Mouse (Mus musculus): ENCODE results near the gene Cmtm8.

The Cmtm8 gene

DNA sequence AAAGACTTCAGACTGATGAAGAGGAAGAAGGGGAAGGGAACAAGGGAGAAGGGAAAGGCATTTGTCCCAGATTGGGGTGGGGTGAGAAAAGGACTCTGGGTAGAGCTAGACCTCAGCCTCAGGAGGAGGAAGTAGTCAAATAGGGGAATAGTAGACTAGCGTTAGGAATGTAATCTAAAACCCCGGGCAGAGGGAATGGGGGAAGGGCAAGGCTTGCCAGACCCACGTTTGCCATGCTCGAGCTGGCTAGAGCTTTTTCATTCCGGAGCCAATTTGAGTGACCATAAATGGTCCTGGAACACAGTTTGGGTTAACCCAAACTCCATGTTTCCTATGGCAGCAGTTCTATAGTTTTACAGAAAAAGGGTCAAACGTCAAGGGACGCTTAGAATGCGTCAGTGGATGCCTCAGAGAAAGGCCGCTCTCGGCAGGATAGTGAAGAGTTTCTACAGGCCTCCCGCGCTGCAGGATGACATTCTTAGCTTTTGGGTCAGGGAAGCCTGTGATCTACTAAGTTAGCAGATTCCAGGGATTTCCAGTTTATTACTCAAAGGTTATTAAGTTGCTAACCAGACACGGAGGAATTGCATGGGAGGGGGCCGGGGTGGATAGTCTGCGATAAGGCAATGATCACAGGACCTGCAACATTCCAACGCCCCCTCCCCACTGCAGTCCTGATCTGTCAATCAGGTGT lies 58.4 kb downstream of the Cmtm8 start:
- no peak for DNase-seq (ENCODE audit: low spot score in 2 of 2)

DNA sequence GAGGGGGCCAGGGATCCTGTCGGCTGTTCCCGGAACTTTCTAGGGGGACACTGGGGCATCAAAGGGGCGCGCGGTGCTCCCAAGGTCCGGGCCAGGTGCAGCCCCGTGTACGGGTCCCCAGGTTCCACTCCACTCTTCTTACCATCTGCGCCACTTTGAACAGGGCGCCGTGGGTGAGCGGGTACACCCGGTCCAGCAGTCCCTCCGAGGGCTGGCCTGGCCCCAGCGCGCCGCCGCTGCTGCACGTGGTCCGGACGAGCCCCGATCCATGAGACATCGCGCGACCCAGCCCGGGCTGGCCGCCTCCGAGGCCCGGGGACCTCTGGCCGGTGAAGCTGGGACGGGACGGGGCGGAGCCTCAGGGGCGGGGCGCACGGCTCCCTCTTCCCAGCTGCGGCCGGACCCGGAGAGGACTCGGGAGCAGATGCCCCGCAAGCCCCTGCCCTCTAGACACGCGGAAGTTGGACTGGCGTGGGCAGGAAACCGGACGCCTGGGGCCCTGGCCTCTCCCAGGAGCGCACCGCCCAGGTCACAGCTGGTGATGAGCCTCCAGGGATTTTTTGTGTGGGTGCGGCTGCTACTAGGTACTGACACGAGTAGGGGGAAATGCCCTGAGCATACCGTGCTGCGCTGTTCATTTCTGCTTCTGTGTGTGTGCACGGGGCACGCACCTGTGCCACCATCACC lies 62.3 kb downstream of the Cmtm8 start, which contains the start of gene Cmtm7:
Cmtm7 (minus strand) TSS at position 331 of the 687 bp plus-strand sequence.
- DNase-seq (ENCODE audit: low spot score in 2 of 2) = peak; percentile 71 to 86

DNA sequence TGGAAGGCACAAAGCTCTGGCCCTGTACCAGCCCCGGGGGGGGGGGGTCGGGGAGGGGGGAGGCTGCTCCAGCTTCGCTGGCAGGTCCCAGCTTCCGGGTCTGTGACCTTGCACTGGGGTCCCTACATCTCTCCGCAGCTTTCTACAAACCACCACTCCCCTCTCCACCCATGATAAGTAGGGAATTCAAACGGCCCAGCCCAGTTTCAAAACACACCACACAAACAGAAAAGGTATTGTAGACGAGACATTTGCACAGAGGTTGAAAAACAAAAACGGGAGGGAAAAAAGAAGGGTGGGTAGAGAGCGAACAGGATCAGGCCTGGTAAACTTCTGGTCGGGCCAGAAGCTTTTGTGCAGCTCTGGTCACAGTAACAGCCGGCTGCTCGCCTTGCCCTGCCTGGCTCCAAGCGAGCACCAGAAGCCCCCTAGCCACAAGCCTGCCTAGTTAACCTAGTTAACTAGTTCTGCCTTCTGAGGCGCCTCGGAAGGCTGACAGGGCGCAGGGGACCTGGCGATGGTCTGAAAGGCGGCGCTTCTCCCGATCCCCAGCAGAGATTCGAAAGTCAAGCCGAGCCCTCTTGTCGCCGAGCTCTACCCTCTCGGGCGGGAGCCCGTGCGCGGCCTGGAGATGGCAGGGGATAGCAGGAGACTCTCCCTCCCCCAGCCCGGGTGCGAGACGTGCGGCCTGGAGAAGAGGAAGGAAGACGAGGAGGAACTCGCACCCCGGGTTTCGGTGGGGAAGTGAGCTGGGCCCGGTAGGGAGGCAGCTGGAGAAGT lies 63.0 kb downstream of the Cmtm8 start:
- DNase-seq (ENCODE audit: low spot score in 2 of 2) = peak; percentile 63 to 83

DNA sequence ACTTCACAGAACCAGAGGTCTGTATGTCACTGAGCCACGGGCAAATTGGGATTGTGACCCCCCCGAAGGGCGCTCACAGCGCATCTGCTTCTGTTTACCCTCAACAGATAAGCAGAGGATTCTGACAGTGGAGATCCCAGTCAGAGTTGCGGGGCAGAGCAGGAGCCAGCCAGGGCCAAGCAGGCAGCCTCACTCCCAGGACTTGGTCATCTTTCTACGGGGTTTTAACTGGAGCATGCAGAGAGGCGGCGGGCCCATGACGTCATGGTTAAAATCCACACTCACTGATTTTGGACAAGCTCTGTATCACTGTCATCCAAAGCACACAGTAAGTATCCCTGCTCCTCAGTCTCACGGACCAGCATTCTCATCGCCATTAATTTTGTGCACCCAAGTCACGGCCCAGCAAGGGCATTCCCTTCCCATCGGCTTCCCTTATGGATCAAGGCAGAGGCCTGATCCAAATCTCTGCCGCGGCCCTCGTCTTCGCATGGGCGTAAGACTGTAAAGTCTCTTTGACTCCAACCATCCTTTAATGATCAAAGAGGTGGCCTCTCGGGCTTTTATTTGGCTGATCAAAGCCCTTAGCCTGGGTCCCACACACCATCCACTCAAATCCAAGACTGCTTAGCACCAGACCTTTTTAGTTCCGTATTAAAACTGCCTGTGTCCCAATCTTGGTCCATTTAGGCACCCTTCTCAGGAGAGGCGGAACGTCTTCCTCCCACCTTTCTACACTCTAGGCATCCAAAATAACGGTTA lies 63.8 kb downstream of the Cmtm8 start:
- DNase-seq (ENCODE audit: low spot score in 2 of 2) = no peak

DNA sequence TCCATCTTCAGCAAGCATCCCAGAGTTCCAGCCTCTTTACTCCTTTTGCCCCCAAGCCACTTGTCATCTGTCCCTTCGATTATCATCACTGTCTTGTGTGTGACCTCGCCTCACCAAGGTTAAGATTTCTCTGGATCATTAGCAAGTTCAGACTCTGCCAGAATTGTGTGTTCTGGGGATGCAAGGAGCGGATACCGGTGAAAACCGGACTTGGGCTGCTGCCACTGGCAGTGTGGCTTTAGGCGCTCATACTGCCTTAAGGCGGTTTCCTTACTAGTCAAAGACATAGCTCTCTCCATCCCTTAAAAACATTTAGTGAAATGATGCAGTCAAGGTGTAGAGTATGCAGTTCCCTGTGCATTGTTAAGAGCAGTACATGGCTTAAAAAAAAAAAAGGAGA lies 65.1 kb downstream of the Cmtm8 start:
- no peak for DNase-seq (ENCODE audit: low spot score in 2 of 2)

DNA sequence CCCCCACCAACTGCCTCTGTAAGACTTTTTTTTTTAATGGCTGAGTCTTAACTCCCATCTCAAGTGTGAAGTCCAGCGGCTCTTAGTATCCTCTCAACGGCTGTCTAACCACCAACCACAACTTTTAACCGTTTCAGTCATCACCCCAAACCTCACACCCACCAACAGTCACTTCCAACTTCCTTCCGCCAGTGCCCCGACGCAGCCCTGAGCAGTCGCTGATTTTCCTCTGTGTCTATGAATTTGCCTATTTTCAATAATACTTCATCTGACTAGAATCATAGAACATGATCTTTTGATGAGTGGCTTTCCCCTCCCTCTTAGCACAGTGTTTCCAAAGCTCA lies 65.9 kb downstream of the Cmtm8 start:
- DNase-seq (ENCODE audit: low spot score in 2 of 2) = no peak

DNA sequence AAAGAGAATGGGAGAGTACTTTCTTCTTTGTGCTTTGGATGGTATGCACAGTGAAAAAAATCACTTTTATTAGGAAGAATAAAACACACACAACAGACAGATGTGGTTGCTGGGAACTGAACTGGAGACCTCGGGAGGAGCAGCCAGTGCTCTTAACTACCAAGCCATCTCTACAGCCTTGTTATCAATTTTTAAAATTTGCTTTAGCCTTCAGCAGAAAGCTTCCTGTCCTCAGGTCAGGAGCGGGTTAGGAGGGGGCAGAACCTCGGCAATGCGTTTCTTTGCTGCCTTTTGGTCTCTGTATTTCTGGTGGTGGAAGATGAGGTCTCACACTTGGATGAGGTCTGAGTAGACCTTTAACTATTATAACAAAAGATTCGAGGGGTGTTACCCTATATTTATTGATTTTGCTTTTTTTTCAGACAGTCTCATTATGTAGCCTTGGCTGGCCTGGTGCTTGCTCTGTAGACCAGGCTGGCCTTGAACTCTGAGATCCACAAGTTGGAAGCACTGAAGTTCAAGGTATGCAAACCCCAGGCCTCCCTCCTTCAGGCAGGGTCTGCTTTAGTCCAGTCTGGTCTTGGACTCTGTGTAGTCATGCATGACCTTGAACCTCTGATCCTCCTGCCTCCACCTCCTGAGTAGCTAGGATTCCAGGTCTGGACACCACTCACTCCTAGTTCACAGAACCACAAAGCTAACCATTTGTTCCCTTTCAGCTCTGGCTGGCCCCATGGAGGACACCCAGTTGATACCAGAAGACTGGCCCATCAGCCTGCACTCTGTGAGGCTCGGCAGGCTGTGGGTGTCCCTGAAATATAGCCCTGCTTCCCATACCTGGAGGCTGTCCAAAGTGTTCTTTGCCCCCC lies 66.5 kb downstream of the Cmtm8 start:
- no peak for DNase-seq (ENCODE audit: low spot score in 2 of 2)

DNA sequence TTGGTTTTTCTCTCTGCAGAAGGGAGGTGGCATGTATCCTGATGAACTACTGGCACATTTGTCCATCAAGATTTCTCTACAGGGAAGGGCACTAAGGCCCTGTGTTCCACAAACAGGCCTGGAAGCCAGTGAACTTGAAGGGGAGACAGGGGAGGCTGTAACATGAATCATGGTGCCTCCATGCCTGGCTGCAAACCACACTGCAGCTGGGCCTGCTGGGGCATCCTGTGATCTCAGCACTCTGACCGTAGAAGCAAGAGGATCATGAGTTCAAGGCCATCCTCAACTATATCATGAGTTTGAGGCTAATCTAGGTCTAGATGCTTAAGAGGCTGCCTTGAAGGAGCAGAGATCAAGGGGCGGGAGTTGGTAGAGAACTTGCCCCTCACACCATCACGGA lies 67.6 kb downstream of the Cmtm8 start:
- no peak for DNase-seq (ENCODE audit: low spot score in 2 of 2)

DNA sequence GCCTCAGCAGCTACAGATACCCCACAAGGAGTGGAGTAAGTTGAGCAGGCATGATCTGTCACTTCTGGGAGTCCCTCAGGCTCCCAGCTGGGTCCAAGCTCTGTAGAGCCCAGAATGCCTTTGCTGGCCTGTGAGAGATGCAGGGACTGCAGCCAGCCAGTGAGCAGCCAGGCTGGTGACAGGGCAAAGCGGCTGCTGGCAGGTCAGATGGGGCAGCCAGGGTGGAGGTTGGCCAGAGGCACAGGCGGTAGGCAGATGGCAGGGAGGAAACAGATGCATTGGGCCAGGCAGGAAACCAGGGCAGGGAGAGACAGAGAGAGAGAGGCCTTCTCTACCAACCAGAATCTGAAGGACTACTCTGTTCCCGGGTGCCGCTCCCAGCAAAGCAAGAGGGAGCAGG lies 68.7 kb downstream of the Cmtm8 start:
- DNase-seq (ENCODE audit: low spot score in 2 of 2) = peak in 1 of 2 experiments; percentile 26

DNA sequence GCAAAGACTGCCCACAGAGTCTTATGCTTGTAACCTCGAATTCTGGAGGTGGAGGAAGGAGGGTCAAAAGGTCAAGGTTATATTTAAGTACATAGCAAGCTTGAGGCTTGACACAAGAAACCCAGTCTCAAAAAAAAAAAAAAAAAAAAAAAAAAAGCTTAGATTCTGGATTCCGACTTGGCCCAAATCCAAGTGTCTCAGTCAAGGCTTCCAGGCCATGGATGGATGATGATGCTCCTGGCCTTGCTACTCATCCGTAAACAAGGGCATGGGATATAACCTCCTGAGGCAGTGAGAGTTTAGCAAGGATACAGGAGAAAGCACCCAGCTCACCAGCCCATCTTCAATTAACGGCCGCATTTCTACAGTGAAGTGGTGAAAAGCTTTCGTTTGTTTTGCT lies 69.3 kb downstream of the Cmtm8 start:
- no peak for DNase-seq (ENCODE audit: low spot score in 2 of 2)

DNA sequence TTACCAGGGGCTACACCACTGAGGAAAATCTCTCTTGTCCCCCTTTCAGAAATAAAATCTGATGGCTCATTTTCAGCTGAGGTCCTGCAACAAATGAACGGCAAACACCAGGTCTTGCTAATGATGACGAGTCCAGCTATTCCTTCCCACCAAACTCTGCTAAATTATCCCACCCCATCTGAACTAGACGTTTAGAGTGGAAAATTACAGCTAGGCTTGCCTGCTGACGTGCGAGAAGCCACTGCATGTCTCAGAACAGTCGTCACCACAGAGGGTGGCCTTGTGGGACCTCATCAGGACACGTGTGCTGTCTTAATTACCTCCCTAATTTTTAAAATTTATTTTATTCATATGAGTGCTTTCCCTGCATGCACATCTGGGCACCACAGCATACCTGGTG lies 72.4 kb downstream of the Cmtm8 start:
- DNase-seq (ENCODE audit: low spot score in 2 of 2) = no peak

DNA sequence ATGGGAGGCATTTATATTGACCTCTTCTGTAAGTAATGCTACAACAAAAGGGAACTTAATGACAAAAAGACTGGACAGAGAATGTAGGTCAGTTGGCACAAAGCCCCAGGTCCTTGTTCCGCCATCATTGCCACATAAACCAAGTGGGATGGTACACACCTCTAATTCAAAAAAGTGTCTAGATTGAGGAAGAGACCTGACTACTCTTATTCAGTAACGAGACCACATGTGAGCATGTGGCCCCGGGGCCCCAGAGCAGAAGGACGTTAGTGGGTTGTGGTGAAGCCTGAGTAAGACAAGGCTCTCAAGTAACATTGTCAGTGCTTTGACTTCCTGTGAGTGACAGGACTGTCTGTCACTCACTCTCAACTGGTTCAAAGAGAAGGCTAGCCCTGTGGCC lies 73.7 kb downstream of the Cmtm8 start:
- peak in 1 of 2 experiments; percentile 32 for DNase-seq (ENCODE audit: low spot score in 2 of 2)

DNA sequence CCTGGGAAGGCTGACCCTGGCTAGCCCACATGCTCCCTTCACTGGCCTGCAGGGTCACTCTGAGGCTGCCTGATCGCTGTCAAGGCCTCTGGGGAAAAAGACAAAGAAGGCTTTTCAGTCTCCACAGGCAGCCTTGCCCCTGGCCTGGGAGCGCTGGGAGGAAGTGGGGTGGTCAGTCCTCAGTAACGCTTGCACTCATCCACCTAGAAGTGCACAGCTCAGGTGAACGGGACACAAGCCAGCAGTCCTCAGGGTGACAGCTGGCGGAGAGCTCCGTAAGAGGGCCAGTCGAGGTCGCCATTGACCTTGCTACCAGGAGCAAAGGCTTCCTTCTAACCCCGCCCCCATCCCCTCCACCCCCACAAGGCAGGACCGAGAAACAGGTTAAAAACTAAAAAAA lies 75.9 kb downstream of the Cmtm8 start:
- DNase-seq (ENCODE audit: low spot score in 2 of 2) = no peak

DNA sequence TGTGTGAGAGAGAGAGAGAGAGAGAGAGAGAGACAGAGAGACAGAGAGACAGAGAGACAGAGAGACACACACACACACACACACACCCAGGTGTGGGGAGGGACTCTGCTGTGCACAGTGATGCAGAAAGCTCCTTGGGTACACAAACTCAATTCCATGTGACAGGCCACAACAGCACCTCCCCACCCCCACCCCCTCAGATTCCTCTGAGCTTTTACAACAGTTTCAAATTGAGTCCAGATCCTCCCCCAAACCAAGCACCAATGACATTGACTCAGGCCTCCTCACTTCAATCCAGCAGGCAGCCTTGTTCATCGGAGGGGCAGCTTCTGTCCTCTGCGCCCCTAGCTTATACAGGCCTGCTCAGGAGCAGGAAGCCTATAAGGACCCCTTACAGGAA lies 76.4 kb downstream of the Cmtm8 start:
- DNase-seq (ENCODE audit: low spot score in 2 of 2) = no peak

DNA sequence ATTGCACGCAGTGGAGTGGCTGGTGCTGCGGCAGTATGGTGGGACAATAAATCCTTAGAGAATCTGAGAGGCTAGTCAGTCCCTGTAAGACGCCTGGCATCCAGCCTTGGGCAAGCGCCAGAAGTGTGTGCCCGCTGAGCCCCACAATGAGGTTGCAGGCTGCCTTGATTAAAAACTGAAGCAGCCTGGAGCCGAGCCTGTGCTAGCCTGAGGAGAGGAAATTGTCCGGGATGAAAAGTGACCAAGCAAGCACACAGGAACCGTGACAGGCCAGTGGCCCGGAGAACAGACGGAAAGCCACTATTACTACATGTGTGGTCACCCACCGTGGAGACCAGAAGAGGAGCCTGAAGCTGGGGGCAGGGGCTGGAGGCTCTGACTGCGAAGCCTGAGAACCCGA lies 76.9 kb downstream of the Cmtm8 start:
- DNase-seq (ENCODE audit: low spot score in 2 of 2) = no peak

DNA sequence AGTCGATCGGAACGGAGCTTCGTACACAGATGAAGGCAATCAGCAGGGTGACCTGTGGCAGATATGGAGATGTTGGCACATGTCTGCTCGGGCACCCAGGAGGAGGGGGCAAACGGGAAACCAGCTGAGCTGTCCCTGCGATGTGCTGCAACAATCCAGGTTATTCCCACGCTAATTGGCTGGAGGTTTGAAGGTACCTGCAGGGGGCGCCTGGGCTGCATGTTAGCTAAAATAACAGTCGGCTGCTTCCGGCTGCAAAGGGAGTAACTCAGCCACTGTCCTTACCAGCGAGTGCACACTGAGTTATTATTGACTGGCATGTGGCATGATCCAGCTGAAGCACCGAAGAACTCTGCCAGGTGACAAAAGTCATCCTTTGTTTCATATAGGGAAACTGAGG lies 80.6 kb downstream of the Cmtm8 start:
- peak; percentile 47 to 78 for DNase-seq (ENCODE audit: low spot score in 2 of 2)

DNA sequence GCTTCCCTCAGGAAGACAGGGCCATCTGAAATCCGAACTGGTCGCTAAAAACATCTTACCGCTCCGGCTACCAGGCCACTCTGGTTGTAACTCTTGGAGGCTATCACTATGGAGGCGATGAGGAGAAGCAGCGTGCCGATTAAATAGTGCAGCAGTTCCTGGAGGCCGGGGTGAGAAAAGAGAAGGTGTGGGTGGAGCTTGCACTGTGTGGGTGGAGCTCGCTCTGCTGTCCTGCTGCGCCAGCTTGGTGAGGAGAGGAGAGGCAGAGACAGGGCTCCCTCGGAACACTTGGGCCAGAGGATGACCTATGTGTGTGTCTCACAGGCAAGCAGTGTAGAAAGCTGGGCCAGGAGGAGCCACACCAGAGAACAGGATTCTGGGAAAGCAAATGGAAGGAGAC lies 82.1 kb downstream of the Cmtm8 start:
- DNase-seq (ENCODE audit: low spot score in 2 of 2) = no peak

DNA sequence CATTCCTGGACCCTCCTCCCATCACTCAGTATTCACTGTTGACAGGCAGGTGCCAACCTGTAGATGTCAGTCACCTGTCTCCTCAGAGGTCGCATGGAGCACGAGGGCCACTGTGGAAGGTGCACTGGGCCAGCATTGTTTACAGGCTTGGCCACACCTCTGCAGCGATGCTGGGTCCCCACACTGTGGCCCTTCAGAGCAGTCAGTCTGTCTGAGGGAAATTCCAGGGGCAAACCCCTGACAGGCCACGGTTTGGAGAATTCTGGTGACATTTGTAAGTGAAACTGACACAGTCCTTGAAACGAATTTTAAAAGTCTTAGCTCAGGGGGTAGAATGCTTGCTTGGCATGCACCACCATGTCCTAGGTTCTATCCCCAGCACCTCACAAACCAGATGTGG lies 83.6 kb downstream of the Cmtm8 start:
- no peak for DNase-seq (ENCODE audit: low spot score in 2 of 2)

DNA sequence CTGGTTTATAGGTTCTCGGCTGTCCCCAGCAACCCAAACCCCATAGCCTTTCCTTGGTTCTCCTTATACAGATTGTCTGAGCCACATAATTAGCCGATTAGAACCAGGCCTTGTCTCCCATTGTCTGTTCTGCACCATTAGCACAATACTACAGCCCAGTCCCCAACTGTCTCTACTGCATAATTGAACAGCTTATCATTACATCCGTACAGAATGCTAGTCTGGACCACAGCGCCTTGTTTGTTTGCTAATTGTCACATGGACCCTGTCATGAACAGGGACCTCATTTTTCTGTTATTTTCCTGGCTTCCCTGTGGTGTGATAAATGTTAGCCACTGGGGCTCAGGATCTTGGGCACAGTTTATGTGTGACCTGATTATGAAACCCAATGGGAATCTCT lies 84.1 kb downstream of the Cmtm8 start:
- no peak for DNase-seq (ENCODE audit: low spot score in 2 of 2)

DNA sequence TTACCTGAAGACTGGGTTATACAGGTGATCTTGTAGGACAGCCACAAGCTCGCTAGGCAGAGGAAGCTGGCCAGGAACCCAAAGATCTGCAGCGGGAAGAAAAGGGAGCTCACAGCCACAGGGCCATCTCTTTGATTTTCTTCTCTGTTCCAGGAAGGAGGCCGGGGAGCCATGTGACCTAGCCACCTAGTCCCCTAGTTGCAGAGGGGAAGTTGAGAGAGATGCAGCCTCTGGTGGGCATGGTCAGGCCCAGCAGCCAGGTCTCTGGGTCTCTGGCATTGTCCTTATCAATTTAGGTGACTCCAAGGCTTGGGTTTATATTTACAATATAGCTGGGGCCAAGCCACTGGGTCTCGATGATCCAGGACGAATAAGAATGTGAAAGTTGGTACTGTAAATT lies 85.2 kb downstream of the Cmtm8 start:
- DNase-seq (ENCODE audit: low spot score in 2 of 2) = no peak

DNA sequence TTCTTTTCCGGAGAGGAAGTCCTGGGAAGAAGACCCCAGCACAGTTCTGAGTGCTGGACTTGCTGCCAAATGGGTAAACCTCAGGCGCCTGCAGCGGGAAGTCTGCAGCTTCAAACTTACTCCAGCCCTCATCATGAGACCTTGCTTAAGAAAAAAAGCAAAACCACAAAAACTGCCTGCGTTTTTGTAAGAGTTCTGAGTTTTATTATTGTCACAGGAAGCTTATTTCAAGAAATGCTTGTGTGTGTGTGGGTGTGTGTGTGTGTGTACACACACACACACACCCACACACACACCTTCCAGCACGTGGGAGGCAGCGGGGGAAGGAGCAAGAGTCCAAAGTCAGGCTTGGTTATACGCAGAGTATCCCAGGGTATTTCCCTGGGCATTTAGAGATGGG lies 85.7 kb downstream of the Cmtm8 start:
- DNase-seq (ENCODE audit: low spot score in 2 of 2) = no peak

All from spleen, postnatal 4 days (tissue).